10 mouse cellular contexts compared by ENCODE assay signal in the genomic region with DNA sequence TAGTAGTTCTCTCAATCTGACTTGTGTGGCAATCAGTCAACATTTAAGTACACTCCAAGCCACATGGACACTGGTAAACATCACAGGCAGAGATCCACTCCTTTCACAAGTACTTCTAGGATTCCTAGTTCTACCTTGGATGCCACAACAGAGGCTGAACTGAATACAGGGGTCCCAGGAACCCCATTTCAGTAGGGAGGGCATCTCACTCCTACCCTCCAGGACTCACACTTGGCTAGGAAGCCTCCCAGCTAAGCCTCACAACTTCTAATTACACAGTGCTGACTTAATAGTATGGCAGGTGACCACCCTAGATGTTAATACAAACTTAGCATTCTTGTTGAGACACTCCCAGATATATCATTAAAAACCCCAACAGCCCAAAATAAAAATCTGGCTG. TPM values are rescaled to one million over a fixed set of nuclear protein-coding genes. Genes with fewer than 3 reads are reported as not detected.
DNase-seq lines count a peak whose midpoint lies in the region; ATAC-seq and TF ChIP-seq lines count a peak whose summit lies in the region.
"Had no signal": no experiment of that assay in that cellular context is flagged by ENCODE, and none has a peak within 500 bp of the region (broad histone marks: within the 10 kb centered on the region; RNA-seq: fewer than 3 reads in every experiment).

No protein-coding gene starts in this region.

- H3K4me3 ChIP-seq in heart, embryonic 12.5 days = peak overlapping the region; percentile 100
- peak overlapping the region; percentile 97 for H3K4me3 ChIP-seq in G1E (ENCODE audit: low read depth, low read length)
- H3K4me3 ChIP-seq in hindbrain, embryonic 10.5 days = peak overlapping the region; percentile 87
- H3K4me3 ChIP-seq in liver, postnatal 0 days (ENCODE audit: low read depth, low read length) = peak overlapping the region; percentile 84

- no peaks in the 10 kb centered on the region for H3K27me3 ChIP-seq in heart, embryonic 12.5 days (replicated peaks)
- no peaks in the 10 kb centered on the region for H3K27me3 ChIP-seq in G1E (ENCODE audit: insufficient read depth, low read length)
- H3K27me3 ChIP-seq in hindbrain, embryonic 10.5 days (ENCODE audit: insufficient read depth, poor library complexity, severe bottlenecking) = no peaks in the 10 kb centered on the region
- no peaks in the 10 kb centered on the region for H3K27me3 ChIP-seq in liver, postnatal 0 days (ENCODE audit: insufficient read depth, low read length)

- peak overlapping the region; percentile 91 for H3K4me2 ChIP-seq in heart, embryonic 12.5 days
- H3K4me2 ChIP-seq in liver, postnatal 0 days (ENCODE audit: low read depth, low read length) = peak overlapping the region; percentile 71

- TF ChIP-seq CTCF in G1E (IDR thresholded peaks at IDR 0.05; ENCODE audit: low read depth, low read length) = no peak
- no peak for TF ChIP-seq CTCF in liver, postnatal 0 days (IDR thresholded peaks at IDR 0.05; ENCODE audit: low read depth)

- peaks cover 14% of the 10 kb centered on the region for H3K36me3 ChIP-seq in heart, embryonic 12.5 days
- H3K36me3 ChIP-seq in G1E (replicated peaks) = peaks cover 41% of the 10 kb centered on the region
- H3K36me3 ChIP-seq in hindbrain, embryonic 10.5 days = peaks cover 26% of the 10 kb centered on the region
- peaks cover 17% of the 10 kb centered on the region for H3K36me3 ChIP-seq in liver, postnatal 0 days (replicated peaks; ENCODE audit: insufficient read depth, low read length)

- no peak overlapping the region for H3K27ac ChIP-seq in heart, embryonic 12.5 days (ENCODE audit: poor library complexity, severe bottlenecking)
- no peak overlapping the region for H3K27ac ChIP-seq in hindbrain, embryonic 10.5 days
- peak overlapping the region; percentile 97 for H3K27ac ChIP-seq in liver, postnatal 0 days (ENCODE audit: low read depth)

- intact Hi-C loops in heart, postnatal 25 days (cut with DNase I) = loop anchor here (2.0 kb wide), 1 partner anchor 55 kb away; the partner anchor contains the start of gene Fitm2

- peaks cover 30% of the 10 kb centered on the region for H3K4me1 ChIP-seq in heart, embryonic 12.5 days (replicated peaks)
- H3K4me1 ChIP-seq in G1E (ENCODE audit: insufficient read depth, low read depth, low read length) = peaks cover 29% of the 10 kb centered on the region
- H3K4me1 ChIP-seq in hindbrain, embryonic 10.5 days (replicated peaks) = peaks cover 25% of the 10 kb centered on the region
- peaks cover 26% of the 10 kb centered on the region for H3K4me1 ChIP-seq in liver, postnatal 0 days (ENCODE audit: insufficient read depth)

- H3K9me3 ChIP-seq in heart, embryonic 12.5 days (replicated peaks) = no peaks in the 10 kb centered on the region
- H3K9me3 ChIP-seq in G1E (replicated peaks) = no peaks in the 10 kb centered on the region
- no peaks in the 10 kb centered on the region for H3K9me3 ChIP-seq in hindbrain, embryonic 10.5 days
- H3K9me3 ChIP-seq in liver, postnatal 0 days (ENCODE audit: low read length) = no peaks in the 10 kb centered on the region

- DNase-seq in heart, postnatal 25 days (ENCODE audit: low spot score) = no peak
- no peak for DNase-seq in G1E (ENCODE audit: low spot score)
- DNase-seq in hindbrain, embryonic 10.5 days (ENCODE audit: low spot score) = no peak
- DNase-seq in liver, postnatal 0 days = no peak
- DNase-seq in layer of hippocampus, postnatal 10 days (ENCODE audit: low spot score in 2 of 2) = no peak
- DNase-seq in ovary, postnatal 10 days (ENCODE audit: low spot score) = no peak
- DNase-seq in layer of hippocampus, adult 9-11 months = no peak
- DNase-seq: kidney, postnatal 10 days had no signal

- TF ChIP-seq EP300 in liver, postnatal 0 days (IDR thresholded peaks at IDR 0.05; ENCODE audit: low read depth) = no peak

- no peak for ATAC-seq in heart, embryonic 12.5 days (ENCODE audit: insufficient number of reproducible peaks, low FRiP score)
- no peak for ATAC-seq in G1E (ENCODE audit: extremely low read depth, insufficient number of reproducible peaks, low FRiP score, poor library complexity, severe bottlenecking)
- ATAC-seq in liver, postnatal 0 days = no peak

- peak overlapping the region; percentile 99; the same call in 1 of the 2 replicates for H3K9ac ChIP-seq in heart, embryonic 12.5 days
- H3K9ac ChIP-seq in liver, postnatal 0 days (replicated peaks) = peak overlapping the region; percentile 90

RNA-seq across cellular contexts. Expression of gene Oser1, which starts 6.7 kb away (rescaled TPM):
- polyA plus RNA-seq in heart, embryonic 12.5 days (2016; fragmentation: Nextera tagmentation; extraction: Ambion mirVana) = 55.3 and 57.2 TPM in 2 replicates
- 10 to 100 TPM; 21.0 to 21.6 TPM for total RNA-seq in heart, postnatal 25 days (2021)
- total RNA-seq in G1E (2014; fragmentation: Nextera tagmentation) (42.0 and 42.5 TPM in 2 replicates), G1E (2017) (84.2 and 89.8 TPM in 2 replicates)
- 14.0 TPM in 2 replicates for polyA plus RNA-seq in G1E (2012)
- polyA plus RNA-seq in hindbrain, embryonic 10.5 days (2016; fragmentation: Nextera tagmentation; extraction: Ambion mirVana) = 89.2 and 93.3 TPM in 2 replicates
- 42.6 and 50.4 TPM in 2 replicates for polyA plus RNA-seq in liver, postnatal 0 days (2015; fragmentation: Nextera tagmentation; extraction: Ambion mirVana)
- total RNA-seq in layer of hippocampus, postnatal 10 days (2021) = 10 to 100 TPM; 16.7 to 18.8 TPM

RNA-seq across cellular contexts. Expression of gene Jph2, which starts 20.0 kb away (rescaled TPM):
- 62.5 and 62.7 TPM in 2 replicates for polyA plus RNA-seq in heart, embryonic 12.5 days (2016; fragmentation: Nextera tagmentation; extraction: Ambion mirVana)
- total RNA-seq in heart, postnatal 25 days (2021) = 100 to 1,000 TPM; 374 to 418 TPM
- total RNA-seq in G1E (2014; fragmentation: Nextera tagmentation) = not detected in 2 replicates
- total RNA-seq in G1E (2017) = 0.05 TPM in 1 of 2 replicates, not detected in the other
- polyA plus RNA-seq in G1E (2012) = not detected in 2 replicates
- polyA plus RNA-seq in hindbrain, embryonic 10.5 days (2016; fragmentation: Nextera tagmentation; extraction: Ambion mirVana) = 0.75 and 0.81 TPM in 2 replicates
- 0.11 and 0.19 TPM in 2 replicates for polyA plus RNA-seq in liver, postnatal 0 days (2015; fragmentation: Nextera tagmentation; extraction: Ambion mirVana)
- 1 to 10 TPM in 1 of 2 experiments, under 1 TPM in 1; 0.78 to 1.0 TPM for total RNA-seq in layer of hippocampus, postnatal 10 days (2021)
- polyA plus RNA-seq: CD4-positive, CD25-positive, alpha-beta regulatory T cell, adult 4 months had no signal

RNA-seq across cellular contexts. Expression of gene Gdap1l1, which starts 20.4 kb away (rescaled TPM):
- polyA plus RNA-seq in heart, embryonic 12.5 days (2016; fragmentation: Nextera tagmentation; extraction: Ambion mirVana) = 0.19 and 0.63 TPM in 2 replicates
- total RNA-seq in heart, postnatal 25 days (2021) = not detected
- total RNA-seq in G1E (2014; fragmentation: Nextera tagmentation) (not detected in 2 replicates), G1E (2017) (0.16 TPM in 1 of 2 replicates, not detected in the other)
- polyA plus RNA-seq in G1E (2012) = not detected in 2 replicates
- polyA plus RNA-seq in hindbrain, embryonic 10.5 days (2016; fragmentation: Nextera tagmentation; extraction: Ambion mirVana) = 19.0 and 54.8 TPM in 2 replicates
- polyA plus RNA-seq in liver, postnatal 0 days (2015; fragmentation: Nextera tagmentation; extraction: Ambion mirVana) = not detected in 2 replicates
- total RNA-seq in layer of hippocampus, postnatal 10 days (2021) = 100 to 1,000 TPM in 1 of 2 experiments, 10 to 100 TPM in 1; 89.7 to 103 TPM
- polyA plus RNA-seq: CD4-positive, CD25-positive, alpha-beta regulatory T cell, adult 4 months had no signal

RNA-seq across cellular contexts. Expression of gene Fitm2, which starts 54.6 kb away (rescaled TPM):
- polyA plus RNA-seq in heart, embryonic 12.5 days (2016; fragmentation: Nextera tagmentation; extraction: Ambion mirVana) = 14.2 and 15.5 TPM in 2 replicates
- total RNA-seq in heart, postnatal 25 days (2021) = 100 to 1,000 TPM; 174 to 182 TPM
- total RNA-seq in G1E (2014; fragmentation: Nextera tagmentation) (4.6 and 4.8 TPM in 2 replicates), G1E (2017) (5.9 and 6.8 TPM in 2 replicates)
- 3.8 and 4.0 TPM in 2 replicates for polyA plus RNA-seq in G1E (2012)
- 10.4 and 10.8 TPM in 2 replicates for polyA plus RNA-seq in hindbrain, embryonic 10.5 days (2016; fragmentation: Nextera tagmentation; extraction: Ambion mirVana)
- polyA plus RNA-seq in liver, postnatal 0 days (2015; fragmentation: Nextera tagmentation; extraction: Ambion mirVana) = 15.1 and 16.9 TPM in 2 replicates
- total RNA-seq in layer of hippocampus, postnatal 10 days (2021) = 10 to 100 TPM; 17.9 to 18.8 TPM

Comparison
In these comparisons a context has a peak if more than half of its experiments do, and no peak if none do; other contexts are left out.
1. RNA of gene Jph2, which starts 20.0 kb away (polyA plus RNA-seq): 62.5 to 62.7 TPM in heart, embryonic 12.5 days; 0.75 to 0.81 TPM in hindbrain, embryonic 10.5 days, 0.11 to 0.19 TPM in liver, postnatal 0 days and not detected in G1E; every median in the first group is over 10 times any median in the second.
2. RNA of gene Gdap1l1, which starts 20.4 kb away (polyA plus RNA-seq): 19.0 to 54.8 TPM in hindbrain, embryonic 10.5 days; 0.19 to 0.63 TPM in heart, embryonic 12.5 days, not detected in liver, postnatal 0 days and not detected in G1E; every median in the first group is over 10 times any median in the second.
3. Peak in every context shown above with its lines, with median percentiles within 50 percentile points of each other: H3K4me3 ChIP-seq.